ENCODE assay signal across 13 mouse cellular contexts in the genomic region with DNA sequence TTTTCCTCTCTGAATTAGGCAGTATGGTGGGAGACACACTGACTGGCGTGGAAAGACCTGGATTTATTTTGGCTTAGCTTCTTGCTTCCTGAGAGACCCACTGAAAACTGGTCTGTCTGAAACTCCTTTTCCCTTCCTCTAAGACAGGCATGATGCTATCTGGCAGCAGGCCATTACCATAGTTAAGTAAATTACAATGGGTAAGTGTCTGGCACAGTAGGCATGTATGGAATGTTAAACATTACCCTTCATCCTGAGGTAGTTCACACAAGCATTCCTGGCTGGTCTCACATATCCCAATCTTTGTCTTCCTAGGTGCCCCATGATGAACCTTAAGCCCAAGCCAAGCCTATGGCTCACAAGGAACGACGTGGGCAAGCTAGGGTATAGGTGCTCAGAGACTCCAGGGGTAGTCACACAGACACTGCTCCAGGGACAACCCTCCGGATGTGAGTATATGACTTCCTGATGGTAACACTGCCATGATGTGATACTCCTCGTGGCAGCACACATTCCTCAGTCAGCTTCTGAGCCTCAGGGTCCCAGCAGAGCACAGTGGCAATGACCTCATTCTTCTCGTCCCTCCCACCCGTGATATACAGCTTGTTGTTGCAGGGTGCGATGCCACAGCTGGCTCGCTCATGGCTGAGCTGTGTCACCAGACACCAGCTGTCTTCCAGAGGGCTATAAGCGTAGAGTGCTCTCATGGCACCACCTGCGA. TPM values are rescaled to one million over a fixed set of nuclear protein-coding genes. Genes with fewer than 3 reads are reported as not detected.
A peak's percentile ranks its signal among the peaks of the same experiment; 100 is the strongest.
DNase-seq lines count a peak whose midpoint lies in the region; ATAC-seq lines count a peak whose summit lies in the region.
"Had no signal": no experiment of that assay in that cellular context is flagged by ENCODE, and none has a peak within 500 bp of the region (broad histone marks: within the 10 kb centered on the region; RNA-seq: fewer than 3 reads in every experiment).

No protein-coding gene starts in this region.

- H3K9me3 ChIP-seq in heart, embryonic 14.5 days (ENCODE audit: control insufficient read depth, low read length), result no peaks in the 10 kb centered on the region
- no peaks in the 10 kb centered on the region for H3K9me3 ChIP-seq in limb, embryonic 12.5 days
- H3K9me3 ChIP-seq in limb, embryonic 10.5 days (replicated peaks), result no peaks in the 10 kb centered on the region
- no peaks in the 10 kb centered on the region for H3K9me3 ChIP-seq in limb, embryonic 15.5 days
- H3K9me3 ChIP-seq: neural tube, embryonic 15.5 days had no signal

- intact Hi-C loops in left cerebral cortex, postnatal 36 days (cut with DNase I), result no loop called here

- peaks cover 31% of the 10 kb centered on the region for H3K36me3 ChIP-seq in heart, embryonic 14.5 days (ENCODE audit: control insufficient read depth, insufficient read depth, low read length)
- H3K36me3 ChIP-seq in limb, embryonic 12.5 days, result no peaks in the 10 kb centered on the region
- no peaks in the 10 kb centered on the region for H3K36me3 ChIP-seq in limb, embryonic 10.5 days
- no peaks in the 10 kb centered on the region for H3K36me3 ChIP-seq in limb, embryonic 15.5 days
- H3K36me3 ChIP-seq: neural tube, embryonic 15.5 days had no signal

- no peak overlapping the region for H3K4me3 ChIP-seq in heart, embryonic 14.5 days (ENCODE audit: control insufficient read depth in 1 of 2, insufficient read depth in 1 of 2, low read depth in 1 of 2, low read length in 2 of 2)
- H3K4me3 ChIP-seq in limb, embryonic 12.5 days (replicated peaks), result no peak overlapping the region
- no peak overlapping the region for H3K4me3 ChIP-seq in limb, embryonic 10.5 days
- no peak overlapping the region for H3K4me3 ChIP-seq in brown adipose tissue, adult 24 weeks (ENCODE audit: insufficient read depth, low read depth, low read length)
- no peak overlapping the region for H3K4me3 ChIP-seq in limb, embryonic 15.5 days
- H3K4me3 ChIP-seq: neural tube, embryonic 15.5 days had no signal

- ATAC-seq in heart, embryonic 14.5 days (ENCODE audit: insufficient number of reproducible peaks, insufficient read depth, low FRiP score, low read depth), result peak; percentile 69
- peak; percentile 76; the same call in 1 of the 2 replicates for ATAC-seq in limb, embryonic 12.5 days (ENCODE audit: insufficient number of reproducible peaks, insufficient read depth, low FRiP score, low TSS enrichment, low read depth)
- peak; percentile 69; the same call in 1 of the 2 replicates for ATAC-seq in limb, embryonic 15.5 days (ENCODE audit: insufficient number of reproducible peaks, low FRiP score, low TSS enrichment, low read depth)
- ATAC-seq: intestine, postnatal 0 days; midbrain, embryonic 16.5 days had no signal

- no peak overlapping the region for H3K9ac ChIP-seq in heart, embryonic 14.5 days (ENCODE audit: low read length)
- H3K9ac ChIP-seq in limb, embryonic 12.5 days (replicated peaks), result no peak overlapping the region
- H3K9ac ChIP-seq in limb, embryonic 15.5 days, result no peak overlapping the region
- H3K9ac ChIP-seq: neural tube, embryonic 15.5 days had no signal

- H3K4me2 ChIP-seq in heart, embryonic 14.5 days (ENCODE audit: low read length), result no peak overlapping the region
- H3K4me2 ChIP-seq in limb, embryonic 12.5 days, result no peak overlapping the region
- no peak overlapping the region for H3K4me2 ChIP-seq in limb, embryonic 15.5 days
- H3K4me2 ChIP-seq: neural tube, embryonic 15.5 days had no signal

- no peaks in the 10 kb centered on the region for H3K27me3 ChIP-seq in heart, embryonic 14.5 days (ENCODE audit: control insufficient read depth, insufficient read depth, low read length)
- no peaks in the 10 kb centered on the region for H3K27me3 ChIP-seq in limb, embryonic 12.5 days
- no peaks in the 10 kb centered on the region for H3K27me3 ChIP-seq in limb, embryonic 10.5 days (ENCODE audit: low read depth, poor library complexity, severe bottlenecking)
- H3K27me3 ChIP-seq in limb, embryonic 15.5 days, result no peaks in the 10 kb centered on the region
- H3K27me3 ChIP-seq: neural tube, embryonic 15.5 days had no signal

- H3K4me1 ChIP-seq in heart, embryonic 14.5 days (ENCODE audit: control insufficient read depth in 2 of 2, insufficient read depth in 2 of 2, low read length in 2 of 2), result peaks cover 4 to 14% of the 10 kb centered on the region in 2 experiments
- H3K4me1 ChIP-seq in limb, embryonic 12.5 days (replicated peaks), result no peaks in the 10 kb centered on the region
- no peaks in the 10 kb centered on the region for H3K4me1 ChIP-seq in limb, embryonic 10.5 days
- peaks cover 11% of the 10 kb centered on the region for H3K4me1 ChIP-seq in brown adipose tissue, adult 24 weeks (ENCODE audit: control insufficient read depth, insufficient read depth, insufficient read length, low read length)
- no peaks in the 10 kb centered on the region for H3K4me1 ChIP-seq in limb, embryonic 15.5 days
- H3K4me1 ChIP-seq: neural tube, embryonic 15.5 days had no signal

- WGBS in heart, embryonic 14.5 days, result 55% methylated on average over 11 of the region's 11 CpGs
- WGBS in limb, embryonic 12.5 days, result 66% methylated on average over 11 of the region's 11 CpGs
- WGBS in limb, embryonic 10.5 days, result 79% methylated on average over 11 of the region's 11 CpGs
- WGBS in limb, embryonic 15.5 days, result 53% methylated on average over 11 of the region's 11 CpGs

- DNase-seq in heart, adult 18-20 months, result no peak
- no peak for DNase-seq in limb, embryonic 10.5 days (ENCODE audit: low spot score)
- DNase-seq in left cerebral cortex, postnatal 36 days (ENCODE audit: low spot score in 2 of 2), result no peak
- DNase-seq: cerebellum, postnatal 14 days; right cerebral cortex, postnatal 14 days; thymus, postnatal 36 days had no signal

- peak overlapping the region in 1 of 2 experiments; percentile 26; a peak in 2 of 4 replicates for H3K27ac ChIP-seq in heart, embryonic 14.5 days (replicated peaks in 1 of 2; ENCODE audit: control insufficient read depth in 1 of 2, insufficient read depth in 1 of 2, low read depth in 2 of 2, low read length in 2 of 2)
- H3K27ac ChIP-seq in limb, embryonic 12.5 days, result no peak overlapping the region
- H3K27ac ChIP-seq in limb, embryonic 10.5 days, result no peak overlapping the region
- H3K27ac ChIP-seq in brown adipose tissue, adult 24 weeks (replicated peaks; ENCODE audit: low read depth, low read length), result peak overlapping the region; percentile 82
- no peak overlapping the region for H3K27ac ChIP-seq in limb, embryonic 15.5 days
- H3K27ac ChIP-seq: neural tube, embryonic 15.5 days had no signal

RNA-seq across cellular contexts. Expression of a gene that starts 36.1 kb away (rescaled TPM):
- 19.4 and 20.0 TPM in 2 replicates for polyA plus RNA-seq in heart, embryonic 14.5 days (2014; fragmentation: Nextera tagmentation; extraction: Ambion mirVana)
- total RNA-seq in heart, adult 18-20 months (2021), result 1 to 10 TPM; 5.2 to 6.4 TPM
- polyA plus RNA-seq in limb, embryonic 12.5 days (2016; fragmentation: Nextera tagmentation; extraction: Ambion mirVana), result 5.7 and 6.0 TPM in 2 replicates
- polyA plus RNA-seq in limb, embryonic 10.5 days (2016; fragmentation: Nextera tagmentation; extraction: Ambion mirVana), result 7.0 and 8.0 TPM in 2 replicates
- 1.9 and 3.7 TPM in 2 replicates for polyA plus RNA-seq in brown adipose tissue, adult 24 weeks (2012; ENCODE audit: insufficient read depth, insufficient read length, missing spikeins)
- polyA plus RNA-seq in limb, embryonic 15.5 days (2015; fragmentation: Nextera tagmentation; extraction: Ambion mirVana), result 7.9 and 8.1 TPM in 2 replicates
- 1 to 10 TPM; 1.1 to 2.0 TPM for total RNA-seq in left cerebral cortex, postnatal 36 days (2021)
